Mouse (Mus musculus) kidney, adult 8-10 months (tissue): Measurements from ENCODE around the gene Bid.
"Not testable (repeated sequence)": the region's sequence is repeated elsewhere in the genome, so short reads cannot be mapped to it uniquely, and the experiment has no call there.

Source experiments
- DNase-seq, 2 experiments: peaks; one replicate each; pipeline ENCODE4 v3.0.0; 2022

The Bid gene

GRCm38 (mm10) chr6:120933670-120934069 is 17.0 kb upstream of the Bid start:
- no peak for DNase-seq

- no peak for DNase-seq
Measured at GRCm38 (mm10) chr6:120932597-120932996, 15.9 kb upstream of the Bid start.

- DNase-seq, result no peak
Measured at GRCm38 (mm10) chr6:120930450-120931306, 14.0 kb upstream of the Bid start.

GRCm38 (mm10) chr6:120929421-120929820 is 12.8 kb upstream of the Bid start:
- DNase-seq, result no peak

GRCm38 (mm10) chr6:120927765-120928164 is 11.1 kb upstream of the Bid start:
- peak; percentile 78 to 81 for DNase-seq

GRCm38 (mm10) chr6:120926880-120927279 is 10.2 kb upstream of the Bid start:
- no peak for DNase-seq

- not testable (repeated sequence) for DNase-seq
Measured at GRCm38 (mm10) chr6:120924791-120925321, 8.2 kb upstream of the Bid start.

GRCm38 (mm10) chr6:120917975-120918374 is 1.3 kb upstream of the Bid start:
- no peak for DNase-seq

GRCm38 (mm10) chr6:120916972-120917881 is 574 bp upstream of the Bid start:
- DNase-seq, result not testable (repeated sequence)

GRCm38 (mm10) chr6:120915649-120915975 is 1.0 kb downstream of the Bid start:
- no peak for DNase-seq

- peak; percentile 60 to 64 for DNase-seq
Measured at GRCm38 (mm10) chr6:120914911-120915648, 1.6 kb downstream of the Bid start.

GRCm38 (mm10) chr6:120914533-120914910 is 2.1 kb downstream of the Bid start:
- DNase-seq, result no peak

- no peak for DNase-seq
Measured at GRCm38 (mm10) chr6:120913783-120914182, 2.9 kb downstream of the Bid start.

GRCm38 (mm10) chr6:120912931-120913330 is 3.7 kb downstream of the Bid start:
- peak; percentile 71 to 72 for DNase-seq

GRCm38 (mm10) chr6:120911213-120912007 is 5.2 kb downstream of the Bid start:
- peak; percentile 45 to 63 for DNase-seq

GRCm38 (mm10) chr6:120909501-120909900 is 7.2 kb downstream of the Bid start:
- no peak for DNase-seq

GRCm38 (mm10) chr6:120907876-120908597 is 8.6 kb downstream of the Bid start:
- not testable (repeated sequence) for DNase-seq

GRCm38 (mm10) chr6:120906521-120906920 is 10.1 kb downstream of the Bid start:
- peak; percentile 83 to 87 for DNase-seq

GRCm38 (mm10) chr6:120905111-120905510 is 11.5 kb downstream of the Bid start:
- DNase-seq, result peak; percentile 73 to 86

- DNase-seq, result no peak
Measured at GRCm38 (mm10) chr6:120903961-120904360, 12.7 kb downstream of the Bid start.

GRCm38 (mm10) chr6:120903450-120903912 is 13.2 kb downstream of the Bid start:
- DNase-seq, result peak; percentile 84 to 88
